Mouse (Mus musculus): ENCODE results near the gene Pigo.

GRCm38 (mm10) chr4:43033481-43033880 is 7.9 kb upstream of the Pigo start:
- TF ChIP-seq POLR2A (IDR thresholded peaks at IDR 0.05; ENCODE audit: control insufficient read depth, low read depth, low read length) (no peak), CTCF (IDR thresholded peaks at IDR 0.05; ENCODE audit: control insufficient read depth, insufficient read depth, insufficient replicate concordance, low read depth, low read length) (no peak)

Measured in testis, adult 2 months (tissue).